Mouse (Mus musculus) lung, adult 2 months (tissue): ENCODE data around the gene Tlx1.

ENCODE experiments used
- CTCF ChIP-seq: fragments of 200-500 bp; IDR thresholded peaks from 2 replicates; pipeline ENCODE4 v1.5.1; 2011; ENCODE audit warnings: mild to moderate bottlenecking, low read length, control low read depth; ENCODE audit not compliant: insufficient read depth
- POLR2A ChIP-seq: fragments of 200-500 bp; IDR thresholded peaks from 2 replicates; pipeline ENCODE4 v1.6.1; 2011; ENCODE audit warnings: low read depth, mild to moderate bottlenecking, control low read depth, low read length, borderline replicate concordance; ENCODE audit errors: extremely low read depth

DNA sequence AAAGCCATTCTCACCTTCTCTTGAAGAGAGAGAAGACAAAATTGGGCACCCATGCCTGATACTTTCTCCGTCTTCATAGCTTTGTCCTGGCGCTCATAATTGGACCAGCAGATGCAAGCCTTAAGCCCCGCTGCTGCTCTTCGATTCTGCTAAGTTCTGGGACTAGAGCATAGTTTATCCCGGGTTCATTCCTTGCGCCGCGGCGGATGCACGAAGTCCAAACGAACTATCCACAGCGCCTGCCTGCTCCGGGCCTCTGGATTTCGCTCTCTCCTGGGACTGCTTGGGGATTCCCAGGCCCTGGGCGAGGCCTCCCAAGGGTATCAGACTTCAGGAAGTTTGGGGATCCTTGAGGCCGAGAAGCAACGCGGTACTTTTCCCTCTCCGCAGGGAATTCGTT lies 8.4 kb downstream of the Tlx1 start:
- TF ChIP-seq POLR2A (no peak), CTCF (no peak)
